38 mouse cellular contexts compared by ENCODE assay signal in genomic region chr8:12548680-12549079, GRCm38 (mm10). TPM values are rescaled to one million over a fixed set of nuclear protein-coding genes. Genes with fewer than 3 reads are reported as not detected.
A peak's percentile ranks its signal among the peaks of the same experiment; 100 is the strongest.
DNase-seq lines count a peak whose midpoint lies in the region; ATAC-seq and TF ChIP-seq lines count a peak whose summit lies in the region.
"Had no signal": no experiment of that assay in that cellular context is flagged by ENCODE, and none has a peak within 500 bp of the region (broad histone marks: within the 10 kb centered on the region; RNA-seq: fewer than 3 reads in every experiment).

No protein-coding gene starts in this region.

- ATAC-seq in midbrain, embryonic 16.5 days, result no peak
- ATAC-seq in forebrain, embryonic 14.5 days, result peak; percentile 27
- ATAC-seq: activated CD4-positive, CD25-positive, alpha-beta regulatory T cell, adult 4 months; CD4-positive, CD25-positive, alpha-beta regulatory T cell, adult 4 months; intestine, embryonic 16.5 days had no signal

- DNase-seq in midbrain, embryonic 10.5 days (ENCODE audit: low spot score), result no peak
- no peak for DNase-seq in embryonic facial prominence, embryonic 10.5 days (ENCODE audit: low spot score)
- no peak for DNase-seq in forebrain, embryonic 14.5 days (ENCODE audit: low spot score)
- DNase-seq in layer of hippocampus, adult 8-10 months (ENCODE audit: low spot score in 2 of 2), result no peak
- no peak for DNase-seq in kidney, adult 2 months
- DNase-seq in adrenal gland, postnatal 10 days, result no peak
- DNase-seq: adrenal gland, adult 2 months; cerebellum, adult 8-10 months; cerebellum, postnatal 25 days; gastrocnemius, postnatal 10 days; heart, postnatal 10 days; kidney, adult 9 months; kidney, postnatal 10 days; layer of hippocampus, adult 9-11 months; right cerebral cortex, adult 18-20 months; right cerebral cortex, postnatal 4 days; thymus, adult 2 months; thymus, postnatal 36 days had no signal

- H3K36me3 ChIP-seq in midbrain, embryonic 10.5 days, result no peaks in the 10 kb centered on the region
- no peaks in the 10 kb centered on the region for H3K36me3 ChIP-seq in midbrain, embryonic 16.5 days (ENCODE audit: control insufficient read depth, insufficient read depth, low read length)
- H3K36me3 ChIP-seq in ES-Bruce4 (ENCODE audit: control insufficient read depth, insufficient read depth, low read length, poor library complexity, severe bottlenecking), result no peaks in the 10 kb centered on the region
- no peaks in the 10 kb centered on the region for H3K36me3 ChIP-seq in embryonic facial prominence, embryonic 10.5 days (replicated peaks)
- H3K36me3 ChIP-seq in forebrain, embryonic 14.5 days (ENCODE audit: control insufficient read depth, insufficient read depth, low read length), result no peaks in the 10 kb centered on the region
- H3K36me3 ChIP-seq in kidney, adult 2 months (ENCODE audit: control insufficient read depth, insufficient read depth, low read length), result no peaks in the 10 kb centered on the region
- H3K36me3 ChIP-seq: embryonic facial prominence, embryonic 13.5 days; heart, embryonic 13.5 days; limb, embryonic 13.5 days; lung, embryonic 15.5 days; neural tube, embryonic 15.5 days had no signal

- H3K4me2 ChIP-seq in midbrain, embryonic 16.5 days (ENCODE audit: low read length), result no peak overlapping the region
- no peak overlapping the region for H3K4me2 ChIP-seq in forebrain, embryonic 14.5 days (ENCODE audit: low read length)
- H3K4me2 ChIP-seq: embryonic facial prominence, embryonic 13.5 days; heart, embryonic 13.5 days; limb, embryonic 13.5 days; liver, embryonic 11.5 days; lung, embryonic 15.5 days; neural tube, embryonic 15.5 days had no signal

- peaks cover 4% of the 10 kb centered on the region for H3K9me3 ChIP-seq in midbrain, embryonic 10.5 days (replicated peaks)
- peaks cover 4% of the 10 kb centered on the region; the same call in 1 of the 2 replicates for H3K9me3 ChIP-seq in midbrain, embryonic 16.5 days (replicated peaks; ENCODE audit: control insufficient read depth, low read length, poor library complexity, severe bottlenecking)
- H3K9me3 ChIP-seq in ES-Bruce4 (replicated peaks; ENCODE audit: control insufficient read depth, insufficient read depth, low read length, poor library complexity, severe bottlenecking), result peaks cover 10% of the 10 kb centered on the region
- 0 out of 2 replicates have a peak, but pooled peaks cover 8% of the 10 kb centered on the region for H3K9me3 ChIP-seq in embryonic facial prominence, embryonic 10.5 days
- H3K9me3 ChIP-seq in forebrain, embryonic 14.5 days (replicated peaks; ENCODE audit: control insufficient read depth, low read length), result no peaks in the 10 kb centered on the region
- H3K9me3 ChIP-seq: lung, embryonic 15.5 days; neural tube, embryonic 15.5 days had no signal

- WGBS in midbrain, embryonic 10.5 days, result 46% methylated on average over 5 of the region's 5 CpGs
- 34% methylated on average over 5 of the region's 5 CpGs for WGBS in midbrain, embryonic 16.5 days
- 37% methylated on average over 5 of the region's 5 CpGs for WGBS in embryonic facial prominence, embryonic 10.5 days
- 5% methylated on average over 5 of the region's 5 CpGs for WGBS in forebrain, embryonic 14.5 days
- 37% methylated on average over 5 of the region's 5 CpGs for WGBS in kidney, adult 2 months

- TF ChIP-seq EP300 in ES-Bruce4 (IDR thresholded peaks at IDR 0.05; ENCODE audit: insufficient read depth, low read depth, low read length), result no peak

- no peak overlapping the region for H3K9ac ChIP-seq in midbrain, embryonic 16.5 days (ENCODE audit: low read depth, low read length)
- H3K9ac ChIP-seq in ES-Bruce4 (ENCODE audit: low read depth, poor library complexity, severe bottlenecking), result peak overlapping the region; percentile 65
- no peak overlapping the region for H3K9ac ChIP-seq in forebrain, embryonic 14.5 days (ENCODE audit: low read length)
- H3K9ac ChIP-seq: embryonic facial prominence, embryonic 13.5 days; heart, embryonic 13.5 days; limb, embryonic 13.5 days; lung, embryonic 15.5 days; neural tube, embryonic 15.5 days had no signal

- no peak for TF ChIP-seq CTCF in ES-Bruce4 (IDR thresholded peaks at IDR 0.05; ENCODE audit: low read depth, low read length)
- no peak for TF ChIP-seq CTCF in kidney, adult 2 months (conservative IDR thresholded peaks at IDR 0.05; ENCODE audit: insufficient read depth, insufficient read length, low read depth, low read length)

- H3K4me3 ChIP-seq in midbrain, embryonic 10.5 days, result no peak overlapping the region
- no peak overlapping the region for H3K4me3 ChIP-seq in midbrain, embryonic 16.5 days (ENCODE audit: low read depth, low read length)
- H3K4me3 ChIP-seq in ES-Bruce4 (ENCODE audit: low read depth, low read length), result no peak overlapping the region
- no peak overlapping the region for H3K4me3 ChIP-seq in embryonic facial prominence, embryonic 10.5 days
- no peak overlapping the region for H3K4me3 ChIP-seq in forebrain, embryonic 14.5 days (ENCODE audit: low read depth, low read length)
- H3K4me3 ChIP-seq in kidney, adult 2 months (ENCODE audit: insufficient read depth, low read depth, low read length), result no peak overlapping the region
- H3K4me3 ChIP-seq: embryonic facial prominence, embryonic 13.5 days; heart, embryonic 13.5 days; limb, embryonic 13.5 days; lung, embryonic 15.5 days; neural tube, embryonic 15.5 days had no signal

- H3K27ac ChIP-seq in midbrain, embryonic 10.5 days (replicated peaks), result peak overlapping the region; percentile 70
- no peak overlapping the region for H3K27ac ChIP-seq in midbrain, embryonic 16.5 days (ENCODE audit: low read length)
- 0 out of 2 replicates have a peak overlapping the region, but pooled peaks have one; percentile 7 for H3K27ac ChIP-seq in ES-Bruce4 (ENCODE audit: insufficient read depth, low read length)
- peak overlapping the region; percentile 49 for H3K27ac ChIP-seq in embryonic facial prominence, embryonic 10.5 days (replicated peaks)
- H3K27ac ChIP-seq in forebrain, embryonic 14.5 days (ENCODE audit: low read depth, low read length), result peak overlapping the region; percentile 59
- no peak overlapping the region for H3K27ac ChIP-seq in kidney, adult 2 months (ENCODE audit: insufficient read depth, low read depth, low read length)
- H3K27ac ChIP-seq: embryonic facial prominence, embryonic 13.5 days; heart, embryonic 13.5 days; limb, embryonic 13.5 days; lung, embryonic 15.5 days; neural tube, embryonic 15.5 days had no signal

- H3K27me3 ChIP-seq in midbrain, embryonic 10.5 days (ENCODE audit: low read depth, poor library complexity, severe bottlenecking), result peaks cover 54% of the 10 kb centered on the region
- no peaks in the 10 kb centered on the region for H3K27me3 ChIP-seq in midbrain, embryonic 16.5 days (ENCODE audit: control insufficient read depth, insufficient read depth, low read depth, low read length)
- H3K27me3 ChIP-seq in ES-Bruce4 (ENCODE audit: control insufficient read depth, insufficient read depth, low read length, poor library complexity, severe bottlenecking), result no peaks in the 10 kb centered on the region
- H3K27me3 ChIP-seq in embryonic facial prominence, embryonic 10.5 days (replicated peaks; ENCODE audit: low read depth, poor library complexity, severe bottlenecking), result peaks cover 63% of the 10 kb centered on the region
- no peaks in the 10 kb centered on the region for H3K27me3 ChIP-seq in forebrain, embryonic 14.5 days (replicated peaks; ENCODE audit: control insufficient read depth, insufficient read depth, low read length)
- H3K27me3 ChIP-seq in kidney, adult 2 months (replicated peaks; ENCODE audit: control insufficient read depth, insufficient read depth, low read length), result no peaks in the 10 kb centered on the region

- no peak for TF ChIP-seq POLR2A in ES-Bruce4 (IDR thresholded peaks at IDR 0.05; ENCODE audit: insufficient read depth, low read length)
- TF ChIP-seq POLR2A in kidney, adult 2 months (IDR thresholded peaks at IDR 0.05; ENCODE audit: low read depth, low read length), result no peak

- H3K4me1 ChIP-seq in midbrain, embryonic 10.5 days, result peaks cover 29% of the 10 kb centered on the region
- H3K4me1 ChIP-seq in midbrain, embryonic 16.5 days (ENCODE audit: control insufficient read depth, insufficient read depth, low read length), result no peaks in the 10 kb centered on the region; the same call in 1 of the 2 replicates
- H3K4me1 ChIP-seq in ES-Bruce4 (ENCODE audit: control insufficient read depth, insufficient read depth, low read length), result peaks cover 9% of the 10 kb centered on the region
- H3K4me1 ChIP-seq in embryonic facial prominence, embryonic 10.5 days, result peaks cover 31% of the 10 kb centered on the region
- peaks cover 15% of the 10 kb centered on the region for H3K4me1 ChIP-seq in forebrain, embryonic 14.5 days (ENCODE audit: control insufficient read depth, insufficient read depth, low read length)
- H3K4me1 ChIP-seq in kidney, adult 2 months (ENCODE audit: control insufficient read depth, insufficient read depth, low read length), result no peaks in the 10 kb centered on the region
- H3K4me1 ChIP-seq: embryonic facial prominence, embryonic 13.5 days; heart, embryonic 13.5 days; lung, embryonic 15.5 days had no signal

RNA-seq across cellular contexts. Expression of gene Spaca7, which starts 24.1 kb away (rescaled TPM):
- polyA plus RNA-seq in midbrain, embryonic 10.5 days (2016; fragmentation: Nextera tagmentation; extraction: Ambion mirVana), result not detected in 2 replicates
- polyA plus RNA-seq in midbrain, embryonic 16.5 days (2015; fragmentation: Nextera tagmentation; extraction: Ambion mirVana), result not detected in 2 replicates
- not detected in 2 replicates for polyA plus RNA-seq in ES-Bruce4 (2011; ENCODE audit: insufficient read depth, insufficient read length, low read depth, missing spikeins)
- not detected in 2 replicates for polyA plus RNA-seq in embryonic facial prominence, embryonic 10.5 days (2016; fragmentation: Nextera tagmentation; extraction: Ambion mirVana)
- polyA plus RNA-seq in forebrain, embryonic 14.5 days (2014; fragmentation: Nextera tagmentation; extraction: Ambion mirVana), result not detected in 2 replicates
- not detected for total RNA-seq in layer of hippocampus, adult 8-10 months (2022)
- polyA plus RNA-seq in kidney, adult 2 months (2012; rRNA removed), result 0.14 and 0.19 TPM in 2 replicates
- not detected for total RNA-seq in adrenal gland, postnatal 10 days (2021)
- total RNA-seq: adrenal gland, adult 2 months; ES-E14; gastrocnemius, postnatal 10 days; heart, adult 8-10 months; heart, postnatal 10 days; hematopoietic stem cell, adult 5-6 weeks; left cerebral cortex, postnatal 10 days; megakaryocyte progenitor cell, adult 5-6 weeks had no signal
- polyA plus RNA-seq: activated CD4-positive, CD25-positive, alpha-beta regulatory T cell, adult 4 months; adrenal gland, adult 2 months; CD4-positive, CD25-positive, alpha-beta regulatory T cell, adult 4 months; embryonic facial prominence, embryonic 13.5 days; gonadal fat pad, adult 2 months; heart, embryonic 13.5 days; intestine, embryonic 16.5 days; large intestine, adult 2 months; limb, embryonic 13.5 days; liver, embryonic 11.5 days; liver, embryonic 16.5 days; lung, embryonic 15.5 days; neural tube, embryonic 15.5 days; spleen, adult 2 months; thymus, adult 2 months had no signal

Comparison
In these comparisons a context has a peak if more than half of its experiments do, and no peak if none do; other contexts are left out.
1. H3K27ac ChIP-seq: peak in midbrain, embryonic 10.5 days (single experiment), ES-Bruce4 (single experiment), embryonic facial prominence, embryonic 10.5 days (single experiment) and forebrain, embryonic 14.5 days (single experiment); none in midbrain, embryonic 16.5 days (single experiment) and kidney, adult 2 months (single experiment).